Mouse (Mus musculus) lung, adult 2 months (tissue): ENCODE results near the gene Ppl. TPM values are rescaled to one million over a fixed set of nuclear protein-coding genes. Genes with fewer than 3 reads are reported as not detected.
A peak's percentile ranks its signal among the peaks of the same experiment; 100 is the strongest.

ENCODE experiments used
- DNase-seq: peaks from one replicate; pipeline ENCODE4 v3.0.0; 2022
- H3K4me1 ChIP-seq: fragments of 200-500 bp; 2 replicates; pipeline ENCODE4 v1.6.1; 2011; ENCODE audit warnings: low read length; ENCODE audit not compliant: control insufficient read depth, insufficient read depth
- H3K4me3 ChIP-seq: fragments of 200-500 bp; replicated peaks from 2 replicates; pipeline ENCODE3; 2011; ENCODE audit warnings: low read depth, mild to moderate bottlenecking, control low read depth, low read length; ENCODE audit errors: extremely low read depth
- CTCF ChIP-seq: fragments of 200-500 bp; IDR thresholded peaks from 2 replicates; pipeline ENCODE4 v1.5.1; 2011; ENCODE audit warnings: mild to moderate bottlenecking, low read length, control low read depth; ENCODE audit not compliant: insufficient read depth
- POLR2A ChIP-seq: fragments of 200-500 bp; IDR thresholded peaks from 2 replicates; pipeline ENCODE4 v1.6.1; 2011; ENCODE audit warnings: low read depth, mild to moderate bottlenecking, control low read depth, low read length, borderline replicate concordance; ENCODE audit errors: extremely low read depth
- WGBS: fragments of 180-500 bp; shearing (Covaris S2); methylation state at CpG from one replicate; pipeline ENCODE4 v1.1.7; 2018; 5-methylcytosine and 5-hydroxymethylcytosine counted together
- polyA plus RNA-seq: library from polyadenylated mRNA; depleted of rRNA; stranded (reverse); fragments of >200 nt; gene quantifications from 2 replicates; pipeline ENCODE4 v1.2.3, GENCODE M21; 2012

Ppl gene
- polyA plus RNA-seq, 1 experiment = 34.2 TPM

DNA sequence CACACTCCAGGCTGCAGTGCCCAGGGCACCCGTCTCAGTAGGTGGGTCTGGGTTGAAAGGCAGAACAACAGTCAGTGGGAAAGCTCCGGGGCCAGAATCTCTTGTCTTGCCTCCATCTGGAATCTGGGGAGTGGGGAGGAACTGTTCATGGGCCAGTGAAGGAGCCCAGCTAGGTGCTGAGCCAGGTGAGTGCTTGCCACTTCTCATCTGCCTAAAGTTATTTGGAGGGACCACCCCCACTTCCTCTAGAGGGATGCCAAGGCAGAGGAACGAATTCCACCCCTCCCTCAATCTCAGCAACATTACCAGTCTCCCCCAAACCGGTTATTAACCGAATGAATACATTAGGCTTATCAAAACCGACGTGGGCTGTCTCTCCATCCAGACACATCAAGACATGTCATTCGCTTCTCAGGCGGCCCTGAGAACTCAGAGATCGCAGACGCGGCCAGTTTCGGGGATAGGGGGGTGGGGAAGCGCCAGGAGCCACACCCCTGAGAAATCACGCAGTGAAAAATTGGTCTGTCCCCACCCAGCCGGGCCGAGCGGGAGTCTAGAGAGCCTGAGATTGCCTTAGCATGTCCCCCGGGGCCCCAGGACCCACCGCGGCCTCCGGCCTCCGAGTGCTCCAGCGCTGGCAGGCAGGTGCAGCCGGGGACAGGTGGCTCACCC is 834 bp downstream of the Ppl start:
- DNase-seq = peak; percentile 44
- 5% methylated on average over 25 of the region's 25 CpGs for WGBS
- Histone ChIP-seq H3K4me3 (peak overlapping the region; percentile 82), H3K4me1 (peaks cover 9% of the 10 kb centered on the region)
- TF ChIP-seq POLR2A (0 out of 2 replicates have a peak, but pooled peaks have one; percentile 8), CTCF (no peak)

DNA sequence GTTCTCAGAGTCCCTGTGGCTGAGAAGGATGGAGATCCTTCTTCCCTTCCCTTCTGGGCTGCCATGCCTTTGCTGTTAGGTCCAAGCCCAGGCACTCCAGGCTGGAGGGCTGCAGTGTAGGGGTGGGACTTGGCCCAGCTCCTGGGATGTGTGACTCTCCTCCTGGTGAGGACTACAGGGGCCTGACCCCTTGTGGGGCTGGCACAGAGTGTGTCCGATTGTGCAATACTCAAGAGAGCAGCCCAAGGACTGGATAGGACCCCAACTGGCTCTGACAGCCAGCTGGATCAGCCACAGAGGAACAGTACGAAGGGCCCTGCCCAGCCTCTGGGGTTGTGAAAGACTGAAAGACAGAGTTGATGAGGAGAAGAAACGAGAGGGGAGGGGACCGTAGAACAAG is 1.5 kb downstream of the Ppl start:
- peak overlapping the region; percentile 82 for H3K4me3 ChIP-seq
- H3K4me1 ChIP-seq = peaks cover 9% of the 10 kb centered on the region
- 16% methylated on average over 4 of the region's 4 CpGs for WGBS
- DNase-seq = peak; percentile 85
- TF ChIP-seq CTCF (no peak), POLR2A (no peak)

DNA sequence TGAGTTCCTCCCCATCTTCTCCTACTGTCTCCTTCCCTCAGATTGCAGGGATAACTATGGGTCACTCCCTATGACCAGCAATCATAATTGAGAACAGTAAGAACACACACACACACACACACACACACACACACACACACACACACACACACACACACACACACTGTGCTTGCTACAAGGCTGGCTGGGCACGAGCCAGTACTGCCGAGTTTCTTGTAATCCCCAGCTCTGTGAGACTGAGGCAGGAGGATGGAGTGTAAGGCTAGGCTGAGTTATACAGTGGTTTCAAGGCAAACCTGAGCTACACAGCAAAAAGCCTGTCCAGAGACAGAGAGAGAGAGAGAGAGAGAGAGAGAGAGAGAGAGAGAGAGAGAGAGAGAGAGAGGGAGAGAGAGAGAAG is 2.0 kb downstream of the Ppl start:
- TF ChIP-seq CTCF = no peak
- TF ChIP-seq POLR2A = no peak
- DNase-seq = no peak
- WGBS = 27% methylated on average over 2 of the region's 2 CpGs
- Histone ChIP-seq H3K4me1 (peaks cover 3% of the 10 kb centered on the region; the same call in 1 of the 2 replicates), H3K4me3 (no peak overlapping the region)

DNA sequence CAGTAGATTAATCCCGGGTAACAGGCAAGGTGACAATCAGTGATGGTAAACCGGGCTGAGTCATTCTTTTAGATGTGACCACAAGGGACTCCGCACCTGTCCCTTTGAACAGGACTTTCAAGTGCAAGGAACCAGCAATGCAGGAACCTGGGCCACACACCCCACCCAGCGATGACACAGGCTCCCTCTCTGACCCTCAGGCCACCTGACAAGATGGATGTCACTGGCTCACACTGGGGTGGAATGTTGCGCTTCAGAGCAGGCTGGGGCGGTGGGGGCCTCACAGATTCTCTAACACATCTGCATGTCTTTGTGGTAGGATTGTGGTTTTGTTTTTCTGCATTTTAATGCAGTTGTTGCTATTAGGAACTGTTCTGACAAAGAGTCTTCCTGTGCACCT is 8.7 kb downstream of the Ppl start:
- TF ChIP-seq CTCF (no peak), POLR2A (no peak)
- Histone ChIP-seq H3K4me3 (no peak overlapping the region), H3K4me1 (no peaks in the 10 kb centered on the region)
- DNase-seq = no peak
- WGBS = 52% methylated on average over 6 of the region's 6 CpGs

DNA sequence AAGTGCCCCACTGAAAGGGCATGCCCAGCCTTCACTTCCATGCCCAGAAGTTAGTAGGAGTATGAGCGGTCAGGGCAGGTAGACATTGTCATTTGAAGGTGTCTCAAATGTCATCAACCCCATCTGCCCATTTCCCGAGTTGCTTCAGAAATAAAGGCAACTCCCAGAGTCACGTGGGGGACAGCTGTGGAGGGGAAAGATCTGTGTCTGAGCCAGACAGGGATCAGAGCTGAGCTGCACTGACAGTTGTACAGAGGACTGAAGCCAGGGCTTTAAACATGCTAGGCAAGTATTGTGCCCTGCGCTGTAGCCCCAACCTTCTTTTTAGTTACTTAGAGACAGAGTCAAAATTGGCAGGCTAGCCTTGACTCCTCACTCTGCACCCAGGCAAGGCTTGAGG is 12.4 kb downstream of the Ppl start:
- 60% methylated on average over 4 of the region's 4 CpGs for WGBS
- no peak for DNase-seq
- H3K4me3 ChIP-seq = no peak overlapping the region
- H3K4me1 ChIP-seq = no peaks in the 10 kb centered on the region
- TF ChIP-seq POLR2A (no peak), CTCF (no peak)

DNA sequence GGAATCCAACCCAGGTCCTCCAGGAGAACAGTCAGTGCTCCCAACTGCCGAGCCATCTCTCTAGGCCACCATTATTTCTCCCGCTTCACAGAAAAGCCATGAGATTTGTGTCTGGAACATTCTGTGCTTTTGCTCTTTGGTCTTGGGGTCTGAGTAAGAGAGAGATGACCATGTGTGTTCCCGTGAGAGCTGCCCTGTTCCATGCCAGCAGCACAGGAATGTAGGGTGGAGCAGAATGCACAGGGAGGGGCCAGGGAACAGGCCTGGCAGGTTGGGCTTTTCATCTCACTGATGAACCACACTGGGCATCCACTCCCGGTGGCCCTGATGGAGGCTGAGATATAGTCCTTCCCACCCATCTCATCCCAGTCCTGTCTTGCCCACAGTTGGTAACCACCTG is 12.8 kb downstream of the Ppl start:
- no peak for DNase-seq

DNA sequence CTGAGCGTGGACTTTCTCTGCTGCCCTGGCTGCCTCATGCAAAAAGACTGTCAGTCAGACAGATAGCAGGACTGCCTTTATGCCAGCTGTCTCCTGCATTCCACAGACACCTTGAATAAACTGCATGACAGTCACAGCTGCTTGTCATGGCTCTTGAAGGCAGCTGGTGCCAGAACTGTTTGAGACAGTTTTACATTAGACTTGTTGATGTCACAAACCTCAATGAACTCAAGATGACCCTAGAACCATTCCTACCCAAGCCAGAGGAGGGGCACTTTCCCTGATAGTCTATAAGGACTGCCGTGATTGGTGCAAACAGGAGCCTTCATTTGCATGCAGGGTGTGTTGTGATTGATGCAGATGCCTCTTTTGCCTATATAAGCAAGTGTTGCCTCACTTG is 18.6 kb downstream of the Ppl start:
- no peak for DNase-seq
- H3K4me3 ChIP-seq = no peak overlapping the region
- 62% methylated on average over 2 of the region's 2 CpGs for WGBS
- no peak for TF ChIP-seq POLR2A
- no peak for TF ChIP-seq CTCF
- H3K4me1 ChIP-seq = no peaks in the 10 kb centered on the region

More for the DNA sequence above, 12.8 kb downstream of the Ppl start:
- 63% methylated on average over 4 of the region's 4 CpGs for WGBS
- no peak for TF ChIP-seq CTCF
- TF ChIP-seq POLR2A = no peak
- Histone ChIP-seq H3K4me1 (no peaks in the 10 kb centered on the region), H3K4me3 (no peak overlapping the region)

DNA sequence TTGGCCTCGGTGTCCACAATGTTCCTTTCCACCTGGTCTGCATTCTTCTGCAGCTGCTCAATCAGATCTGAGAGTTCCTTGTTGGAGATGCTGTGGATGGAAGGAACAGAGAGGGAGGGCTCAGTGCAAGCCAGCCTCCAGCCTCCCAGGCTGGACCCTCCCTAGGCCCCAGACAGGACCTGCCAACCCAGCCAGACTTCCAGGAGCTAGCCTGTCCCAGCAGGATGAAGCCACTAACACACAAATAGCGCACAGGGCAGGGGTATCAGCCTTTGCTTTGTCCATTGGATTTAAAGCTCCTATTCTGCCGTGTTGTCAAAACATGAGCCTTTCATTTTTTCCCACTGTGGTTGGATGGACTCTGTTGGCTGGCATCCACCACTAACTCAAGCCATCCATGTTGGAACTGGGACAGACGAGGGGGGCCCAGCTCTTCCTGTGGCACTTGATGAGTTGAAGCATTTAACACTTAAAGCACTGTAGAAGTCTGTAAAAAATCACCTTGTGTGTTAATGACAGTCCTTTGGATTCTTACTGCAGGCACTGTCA is 19.1 kb downstream of the Ppl start:
- Histone ChIP-seq H3K4me1 (no peaks in the 10 kb centered on the region), H3K4me3 (no peak overlapping the region)
- no peak for DNase-seq
- TF ChIP-seq CTCF (no peak), POLR2A (no peak)
- 41% methylated on average over 4 of the region's 4 CpGs for WGBS

DNA sequence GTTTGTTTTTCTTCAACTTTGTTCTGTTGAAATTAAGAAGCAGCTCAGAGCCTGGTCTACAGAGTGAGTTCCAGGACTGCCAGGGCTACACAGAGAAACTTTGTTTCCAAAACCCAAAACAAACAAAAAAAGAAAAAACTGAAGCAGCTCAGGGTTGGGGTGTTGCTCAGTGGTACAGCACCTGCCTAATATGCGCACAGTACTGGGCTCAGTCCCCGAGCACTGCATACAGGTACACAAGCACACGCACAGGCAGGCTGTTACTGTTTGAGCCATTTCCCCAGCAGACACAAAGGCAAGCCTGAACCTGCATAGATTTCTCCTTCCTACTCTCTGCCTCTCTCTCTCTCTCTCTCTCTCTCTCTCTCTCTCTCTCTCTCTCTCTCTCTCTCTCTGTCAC is 21.2 kb downstream of the Ppl start:
- no peak for TF ChIP-seq POLR2A
- TF ChIP-seq CTCF = no peak
- Histone ChIP-seq H3K4me1 (no peaks in the 10 kb centered on the region), H3K4me3 (no peak overlapping the region)
- DNase-seq = no peak
- WGBS = 86% methylated on average over 3 of the region's 3 CpGs

DNA sequence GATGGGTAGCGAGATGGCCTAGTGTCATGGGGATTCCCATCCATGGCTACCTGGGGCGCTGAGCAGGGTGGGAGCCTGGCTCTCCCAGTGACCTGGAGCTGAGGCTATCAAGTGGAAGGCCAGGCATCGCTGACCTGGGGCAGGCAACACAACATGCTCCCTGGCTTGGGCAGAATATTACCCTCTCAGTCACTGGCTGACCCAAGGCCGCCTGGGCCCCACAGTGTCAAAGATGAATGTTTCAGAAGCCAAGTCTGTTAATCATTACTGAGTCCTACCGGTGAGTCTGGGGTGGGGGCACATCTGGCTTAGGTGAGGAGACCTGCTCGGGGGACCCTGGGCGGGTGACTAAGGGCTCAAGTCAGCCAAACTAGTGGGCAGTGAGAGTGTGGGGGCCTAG is 22.3 kb downstream of the Ppl start:
- Histone ChIP-seq H3K4me3 (no peak overlapping the region), H3K4me1 (no peaks in the 10 kb centered on the region)
- WGBS = 80% methylated on average over 7 of the region's 7 CpGs
- TF ChIP-seq CTCF (no peak), POLR2A (no peak)
- DNase-seq = no peak

DNA sequence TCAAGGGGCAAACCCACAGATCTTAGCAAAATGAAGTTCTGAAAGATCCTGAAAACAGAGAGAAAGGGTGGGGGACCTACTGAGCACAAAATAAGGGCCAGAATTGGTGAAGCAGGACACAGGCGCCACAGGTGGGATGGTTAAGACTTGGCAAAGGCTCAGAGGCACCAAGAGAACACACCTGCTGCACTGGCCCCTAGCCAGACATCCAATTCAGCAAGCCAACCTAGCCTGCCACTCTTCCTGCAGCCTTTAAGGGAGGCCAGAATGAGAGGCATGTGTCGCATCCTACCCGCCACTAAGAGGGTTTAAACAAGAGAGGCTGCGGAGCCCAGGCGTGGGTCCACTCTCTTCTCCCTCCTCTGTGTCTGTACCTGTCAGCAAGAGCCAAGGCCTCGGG is 31.2 kb downstream of the Ppl start:
- no peaks in the 10 kb centered on the region for H3K4me1 ChIP-seq
- TF ChIP-seq CTCF (no peak), POLR2A (no peak)
- 78% methylated on average over 6 of the region's 6 CpGs for WGBS
- no peak for DNase-seq
- H3K4me3 ChIP-seq = no peak overlapping the region
